Mouse (Mus musculus) G1E (cell line): ENCODE data around the gene Canx. TPM values are rescaled to one million over a fixed set of nuclear protein-coding genes. Genes with fewer than 3 reads are reported as not detected.

Source experiments
- ATAC-seq: 2 replicates; pipeline ENCODE4 v1.8.0; 2016; ENCODE audit warnings: mild to moderate bottlenecking; ENCODE audit not compliant: insufficient number of reproducible peaks, poor library complexity, low FRiP score, severe bottlenecking; ENCODE audit errors: extremely low read depth
- DNase-seq: peaks from one replicate; pipeline ENCODE4 v3.0.0; 2012; ENCODE audit warnings: low spot score
- H3K27me3 ChIP-seq: 2 replicates; pipeline ENCODE4 v1.6.1; 2012; ENCODE audit warnings: mild to moderate bottlenecking, low read length, inconsistent platforms; ENCODE audit not compliant: insufficient read depth
- H3K36me3 ChIP-seq: replicated peaks from 2 replicates; pipeline ENCODE3; 2012; ENCODE audit warnings: mild to moderate bottlenecking, inconsistent platforms
- H3K4me1 ChIP-seq: 2 replicates; pipeline ENCODE4 v1.6.1; 2012; ENCODE audit warnings: low read depth, low read length, inconsistent platforms, mixed read lengths; ENCODE audit not compliant: insufficient read depth
- H3K4me3 ChIP-seq: 2 replicates; pipeline ENCODE4 v1.5.1; 2012; ENCODE audit warnings: low read depth, mild to moderate bottlenecking, inconsistent platforms, low read length, moderate library complexity, mixed read lengths
- H3K9me3 ChIP-seq: replicated peaks from 2 replicates; pipeline ENCODE4 v1.6.1; 2012; ENCODE audit warnings: inconsistent platforms
- CTCF ChIP-seq: IDR thresholded peaks from 2 replicates; pipeline ENCODE4 v1.5.1; 2012; ENCODE audit warnings: low read depth, low read length, inconsistent platforms, mixed read lengths
- GATA1 ChIP-seq: IDR thresholded peaks from 2 replicates; pipeline ENCODE4 v1.6.1; 2012; ENCODE audit warnings: borderline replicate concordance, low read length, inconsistent platforms, mixed read lengths
- GATA2 ChIP-seq: IDR thresholded peaks from 2 replicates; pipeline ENCODE4 v1.6.1; 2012; ENCODE audit warnings: low read depth, low read length, inconsistent platforms, borderline replicate concordance
- POLR2AphosphoS5 ChIP-seq: IDR thresholded peaks from 2 replicates; pipeline ENCODE4 v1.6.1; 2012; ENCODE audit warnings: low read depth, low read length, inconsistent platforms; ENCODE audit not compliant: insufficient replicate concordance
- TAL1 ChIP-seq: conservative IDR thresholded peaks from 2 replicates; pipeline ENCODE4 v1.6.1; 2012; ENCODE audit warnings: low read depth, low read length, inconsistent platforms, mixed read lengths
- polyA plus RNA-seq: library from polyadenylated mRNA; stranded (reverse); fragments of >175 nt; gene quantifications from 2 replicates; pipeline ENCODE4 v1.2.3, GENCODE M21; 2012
- total RNA-seq, 2 experiments: library from RNA; stranded (forward) in 1 of 2; stranded (reverse) in 1 of 2; fragments of 200-1000 nt in 1 of 2; fragments of >200 nt in 1 of 2; fragmentation: Nextera tagmentation in 1 of 2; gene quantifications; 2 replicates each; pipeline ENCODE4 v1.2.3; 2014 to 2017

Gene Canx
- total and polyA plus RNA-seq, 3 experiments, result 61.0 to 558 (median 369) TPM

DNA sequence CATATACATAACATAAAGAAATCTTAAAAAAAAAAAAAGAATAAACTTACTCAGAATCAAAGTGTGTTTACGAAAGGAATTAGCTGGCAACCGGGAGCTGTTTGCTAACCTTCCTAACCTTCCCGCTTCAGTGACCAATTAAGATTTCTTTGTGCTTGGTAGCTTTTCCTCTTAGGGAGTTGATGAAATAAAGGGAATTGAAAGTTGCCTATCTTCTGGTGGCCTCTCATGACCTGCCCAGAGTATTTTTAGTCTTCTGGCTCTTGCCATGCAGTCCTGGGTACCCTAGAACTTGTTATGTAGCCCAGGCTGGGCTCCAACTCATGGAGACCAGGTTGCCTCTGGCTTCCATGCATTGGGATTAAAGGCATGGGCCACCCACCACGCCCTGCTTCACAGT, 20.0 kb upstream of the Canx start:
- Histone ChIP-seq H3K4me3 (no peak overlapping the region), H3K27me3 (peaks cover 8% of the 10 kb centered on the region), H3K9me3 (no peaks in the 10 kb centered on the region), H3K36me3 (no peaks in the 10 kb centered on the region), H3K4me1 (no peaks in the 10 kb centered on the region)
- DNase-seq (no peak), ATAC-seq (no peak)
- TF ChIP-seq CTCF (no peak), POLR2AphosphoS5 (no peak), GATA2 (no peak)

DNA sequence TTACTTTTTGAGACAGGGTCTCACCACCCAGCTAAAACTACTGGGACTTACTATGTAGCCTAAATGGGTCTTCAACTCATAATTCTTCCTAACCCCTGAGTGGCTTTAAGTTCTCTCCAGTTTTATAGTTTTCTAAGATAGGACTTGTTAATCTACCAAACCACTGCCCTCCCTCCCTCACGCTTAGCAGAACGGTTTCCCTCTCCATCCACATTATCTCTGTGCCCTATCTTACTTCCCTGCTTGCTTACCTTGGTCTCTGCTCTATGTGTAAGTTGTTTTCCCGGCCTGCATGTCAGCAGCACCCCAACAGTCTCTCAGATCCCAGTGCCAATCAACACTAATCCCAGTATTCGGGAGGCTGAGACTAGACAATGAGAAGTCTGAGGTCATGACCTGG, 11.4 kb upstream of the Canx start:
- TF ChIP-seq GATA1 (no peak), TAL1 (no peak), CTCF (no peak)
- DNase-seq, result no peak
- ATAC-seq, result no peak
- Histone ChIP-seq H3K36me3 (no peaks in the 10 kb centered on the region), H3K4me3 (no peak overlapping the region), H3K4me1 (peaks cover 4% of the 10 kb centered on the region; the same call in 1 of the 2 replicates), H3K9me3 (no peaks in the 10 kb centered on the region), H3K27me3 (peaks cover 15% of the 10 kb centered on the region)

DNA sequence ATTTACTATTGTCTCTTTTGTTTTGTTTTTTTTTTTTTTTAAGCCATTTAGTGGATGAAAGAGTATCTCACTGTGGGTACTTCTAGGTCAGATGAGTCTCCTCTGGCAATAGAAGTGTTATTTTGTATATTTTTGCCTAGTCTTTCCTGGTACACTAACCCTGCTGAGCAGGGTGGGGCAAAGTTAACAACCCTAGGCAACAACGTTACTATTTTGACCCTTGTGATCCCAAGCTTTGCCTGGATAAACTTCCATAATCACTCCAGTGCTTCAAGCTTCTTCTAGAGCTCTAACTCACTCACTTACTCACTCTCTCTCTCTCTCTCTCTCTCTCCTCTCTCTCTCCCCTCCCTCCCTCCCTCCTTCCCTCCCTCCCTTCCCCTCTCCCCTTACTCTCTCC, 10.7 kb upstream of the Canx start:
- H3K4me1 ChIP-seq, result peaks cover 4% of the 10 kb centered on the region; the same call in 1 of the 2 replicates
- H3K27me3 ChIP-seq, result peaks cover 15% of the 10 kb centered on the region
- H3K36me3 ChIP-seq, result no peaks in the 10 kb centered on the region
- no peak overlapping the region for H3K4me3 ChIP-seq
- no peaks in the 10 kb centered on the region for H3K9me3 ChIP-seq
- no peak for DNase-seq
- TF ChIP-seq GATA2 (no peak), GATA1 (no peak), POLR2AphosphoS5 (no peak), CTCF (no peak), TAL1 (no peak)
- no peak for ATAC-seq

DNA sequence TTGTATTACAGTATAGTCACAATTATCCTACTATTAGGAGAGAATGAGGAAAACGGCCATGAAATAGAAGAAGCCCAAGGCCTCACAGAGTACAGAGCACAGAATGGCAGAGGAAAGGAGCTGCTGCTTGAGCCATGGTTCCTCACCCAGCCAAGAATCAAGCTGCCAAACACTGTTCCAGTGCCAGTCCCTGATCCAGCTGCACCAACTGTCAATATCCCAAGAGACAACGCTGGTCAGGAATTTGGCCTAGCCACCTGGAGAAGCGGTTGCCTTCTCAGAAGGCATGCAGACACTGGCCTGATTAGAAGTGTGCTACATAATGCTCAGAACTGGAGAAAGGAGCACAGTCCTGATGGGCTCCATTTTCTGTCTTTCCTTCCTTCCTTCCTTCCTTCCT, 7.7 kb upstream of the Canx start:
- Histone ChIP-seq H3K9me3 (no peaks in the 10 kb centered on the region), H3K27me3 (peaks cover 15% of the 10 kb centered on the region), H3K4me1 (peaks cover 6% of the 10 kb centered on the region; the same call in 1 of the 2 replicates), H3K4me3 (no peak overlapping the region), H3K36me3 (peaks cover 16% of the 10 kb centered on the region)
- ATAC-seq (no peak), DNase-seq (no peak)
- no peak for TF ChIP-seq POLR2AphosphoS5
- no peak for TF ChIP-seq TAL1

DNA sequence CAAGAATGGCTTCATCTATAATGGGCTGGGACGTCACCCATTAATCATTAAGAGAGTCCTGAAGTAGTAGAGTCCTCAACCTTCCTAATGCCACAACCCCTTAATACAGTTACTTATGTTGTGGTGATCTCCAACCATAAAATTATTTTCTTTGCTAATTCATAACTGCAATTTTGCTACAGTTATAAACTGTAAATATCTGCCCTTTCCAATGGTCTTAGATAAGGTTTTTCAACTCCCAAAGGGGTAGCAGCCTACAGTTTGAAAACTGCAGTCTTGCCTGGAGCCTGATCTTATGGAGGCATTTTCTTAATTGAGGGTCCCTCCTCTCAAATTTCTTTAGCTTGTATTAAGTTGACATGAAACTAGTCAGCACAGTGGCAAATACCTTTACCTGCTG, 3.9 kb upstream of the Canx start:
- Histone ChIP-seq H3K27me3 (peaks cover 4% of the 10 kb centered on the region), H3K4me3 (no peak overlapping the region), H3K36me3 (peaks cover 18% of the 10 kb centered on the region), H3K4me1 (peaks cover 11% of the 10 kb centered on the region), H3K9me3 (no peaks in the 10 kb centered on the region)
- ATAC-seq (no peak), DNase-seq (no peak)
- TF ChIP-seq GATA1 (no peak), POLR2AphosphoS5 (no peak), GATA2 (no peak), TAL1 (no peak), CTCF (no peak)

DNA sequence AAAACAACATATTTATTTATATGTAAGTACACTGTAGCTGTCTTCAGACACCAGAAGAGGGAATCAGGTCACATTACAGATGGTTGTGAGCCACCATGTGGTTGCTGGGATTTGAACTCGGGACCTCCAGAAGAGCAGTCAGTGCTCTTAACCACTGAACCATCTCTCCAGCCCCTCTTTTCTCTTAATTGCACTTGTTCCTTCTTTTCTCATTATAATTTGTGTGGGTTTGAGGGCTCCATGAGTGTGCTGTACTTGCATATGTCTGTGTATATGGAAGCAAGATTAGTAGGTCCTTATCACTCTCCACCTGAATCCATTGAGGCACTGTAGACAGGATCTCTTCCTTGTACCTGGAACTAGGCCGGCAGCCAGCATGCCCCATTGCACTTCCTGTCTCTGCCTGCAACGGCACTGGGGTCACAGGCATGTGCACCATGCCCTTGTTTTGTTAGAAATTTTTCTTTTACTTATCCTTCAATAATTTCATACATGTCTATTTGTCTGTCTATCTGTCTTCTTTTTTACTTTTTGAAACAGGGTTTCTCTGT, 2.7 kb upstream of the Canx start:
- no peak overlapping the region for H3K4me3 ChIP-seq
- TF ChIP-seq CTCF (no peak), GATA2 (no peak), POLR2AphosphoS5 (no peak), GATA1 (no peak), TAL1 (no peak)
- ATAC-seq (no peak), DNase-seq (no peak)
- peaks cover 18% of the 10 kb centered on the region for H3K4me1 ChIP-seq
- peaks cover 18% of the 10 kb centered on the region for H3K36me3 ChIP-seq
- H3K27me3 ChIP-seq, result no peaks in the 10 kb centered on the region
- no peaks in the 10 kb centered on the region for H3K9me3 ChIP-seq

DNA sequence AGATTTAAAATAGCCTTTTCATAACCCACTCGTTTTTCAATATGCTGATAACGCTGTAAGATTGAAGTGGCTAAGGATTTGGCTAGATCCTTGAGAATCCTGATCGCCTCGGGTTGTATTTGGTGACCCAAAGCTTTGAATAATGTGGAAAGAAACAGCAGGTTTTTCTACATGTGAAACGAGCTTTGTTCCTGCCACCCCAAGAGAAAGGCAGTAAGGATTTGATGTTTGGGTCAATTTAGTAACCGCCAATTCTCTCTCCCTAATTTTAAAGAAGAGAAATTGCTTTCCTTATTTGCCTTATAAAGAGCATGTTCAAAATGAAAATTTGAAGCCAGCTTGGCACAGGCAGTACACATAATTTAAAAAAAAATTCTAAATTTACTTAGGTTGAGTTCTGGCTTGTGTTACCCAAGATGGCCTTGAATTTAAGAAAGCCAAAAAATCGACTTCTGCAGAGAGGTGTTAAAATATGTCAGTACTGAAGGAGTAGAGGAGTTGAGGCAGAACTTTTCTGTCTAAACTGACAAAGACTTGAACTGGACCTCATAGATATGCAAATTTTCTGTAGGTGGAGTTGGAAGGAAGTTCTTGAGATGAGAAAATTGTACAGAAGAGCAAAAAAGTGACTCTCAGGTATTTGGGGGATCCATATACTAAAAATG, 961 bp upstream of the Canx start:
- Histone ChIP-seq H3K4me3 (peak overlapping the region; percentile 91), H3K4me1 (peaks cover 30% of the 10 kb centered on the region), H3K9me3 (no peaks in the 10 kb centered on the region), H3K36me3 (peaks cover 26% of the 10 kb centered on the region), H3K27me3 (no peaks in the 10 kb centered on the region)
- no peak for DNase-seq
- no peak for ATAC-seq
- TF ChIP-seq POLR2AphosphoS5 (no peak), CTCF (no peak), GATA2 (no peak), GATA1 (no peak), TAL1 (no peak)
